Comparison of ENCODE assay signal across 11 mouse cellular contexts in genomic region chr10:34326701-34327100, GRCm38 (mm10). TPM values are rescaled to one million over a fixed set of nuclear protein-coding genes. Genes with fewer than 3 reads are reported as not detected.
DNase-seq lines count a peak whose midpoint lies in the region; ATAC-seq and TF ChIP-seq lines count a peak whose summit lies in the region.
"Had no signal": no experiment of that assay in that cellular context is flagged by ENCODE, and none has a peak within 500 bp of the region (broad histone marks: within the 10 kb centered on the region; RNA-seq: fewer than 3 reads in every experiment).

No protein-coding gene starts in this region.

- H3K27ac ChIP-seq in bone marrow, adult 2 months (ENCODE audit: control insufficient read depth, insufficient read depth, low read depth, low read length, poor library complexity): no peak overlapping the region
- H3K27ac ChIP-seq: intestine, embryonic 15.5 days; lung, embryonic 15.5 days had no signal

- WGBS in lung, adult 2 months: 20% methylated on average over 4 of the region's 4 CpGs
- 27% methylated on average over 4 of the region's 4 CpGs for WGBS in bone marrow, adult 2 months

- no peak overlapping the region for H3K4me3 ChIP-seq in lung, adult 2 months (replicated peaks; ENCODE audit: extremely low read depth, low read depth, low read length)
- H3K4me3 ChIP-seq in bone marrow, adult 2 months (replicated peaks; ENCODE audit: control insufficient read depth, low read depth, low read length): no peak overlapping the region
- H3K4me3 ChIP-seq: erythroblast, embryonic 14.5 days; intestine, embryonic 15.5 days; lung, embryonic 15.5 days had no signal

- ATAC-seq in cerebellum, adult (ENCODE audit: insufficient number of reproducible peaks, low FRiP score, low TSS enrichment): no peak
- ATAC-seq: intestine, embryonic 15.5 days had no signal

- peak; percentile 52; the same call in 1 of the 2 replicates for TF ChIP-seq CTCF in lung, adult 2 months (IDR thresholded peaks at IDR 0.05; ENCODE audit: insufficient read depth, low read length)
- peak; percentile 35; the same call in 1 of the 2 replicates for TF ChIP-seq CTCF in bone marrow, adult 2 months (IDR thresholded peaks at IDR 0.05; ENCODE audit: control insufficient read depth, insufficient read depth, low read length)

- no peak for TF ChIP-seq POLR2A in lung, adult 2 months (IDR thresholded peaks at IDR 0.05; ENCODE audit: borderline replicate concordance, extremely low read depth, low read depth, low read length)
- TF ChIP-seq POLR2A in bone marrow, adult 2 months (IDR thresholded peaks at IDR 0.05; ENCODE audit: borderline replicate concordance, control insufficient read depth, low read depth, low read length): no peak

- H3K4me1 ChIP-seq in lung, adult 2 months (ENCODE audit: control insufficient read depth, insufficient read depth, low read length): no peaks in the 10 kb centered on the region
- no peaks in the 10 kb centered on the region for H3K4me1 ChIP-seq in bone marrow, adult 2 months (ENCODE audit: control insufficient read depth, insufficient read depth, low read length)
- H3K4me1 ChIP-seq: intestine, embryonic 15.5 days; lung, embryonic 15.5 days had no signal

- intact Hi-C loops in left cerebral cortex, postnatal 10 days (cut with DNase I): loop anchor here (5.0 kb wide), 1 partner anchor 289 kb away; the partner anchor contains the start of gene Trappc3l

- DNase-seq in cerebellum, postnatal 14 days: peak; percentile 16 to 43
- no peak for DNase-seq in lung, adult 2 months
- no peak for DNase-seq in lung, postnatal 10 days
- DNase-seq in naive thymus-derived CD4-positive, alpha-beta T cell, adult 2 months (ENCODE audit: low read depth): peak; percentile 63
- no peak for DNase-seq in right cerebral cortex, adult 2 months (ENCODE audit: low spot score in 2 of 2)
- DNase-seq in left cerebral cortex, postnatal 10 days (ENCODE audit: extremely low spot score in 1 of 2, low spot score in 2 of 2): no peak

RNA-seq across cellular contexts. Expression of gene Tspyl4, which starts 29.5 kb away (rescaled TPM):
- 7.2 and 13.0 TPM in 2 replicates for polyA plus RNA-seq in lung, adult 2 months (2012; rRNA removed)
- 1.5 and 7.7 TPM in 2 replicates for polyA plus RNA-seq in bone marrow, adult 2 months (2011; ENCODE audit: insufficient read depth, insufficient read length, low replicate concordance, missing spikeins)
- 100 to 1,000 TPM; 335 to 337 TPM for total RNA-seq in left cerebral cortex, postnatal 10 days (2021)
- polyA plus RNA-seq: erythroblast, embryonic 14.5 days had no signal

RNA-seq across cellular contexts. Expression of gene Tspyl1, which starts 44.7 kb away (rescaled TPM):
- polyA plus RNA-seq in lung, adult 2 months (2012; rRNA removed): 26.3 and 33.6 TPM in 2 replicates
- polyA plus RNA-seq in bone marrow, adult 2 months (2011; ENCODE audit: insufficient read depth, insufficient read length, low replicate concordance, missing spikeins): 12.2 and 18.2 TPM in 2 replicates
- 100 to 1,000 TPM; 103 to 105 TPM for total RNA-seq in left cerebral cortex, postnatal 10 days (2021)

Comparison
In these comparisons a context has a peak if more than half of its experiments do, and no peak if none do; other contexts are left out.
1. DNase-seq: peak in cerebellum, postnatal 14 days (2 of 2) and naive thymus-derived CD4-positive, alpha-beta T cell, adult 2 months (single experiment); none in lung, adult 2 months (single experiment), lung, postnatal 10 days (single experiment), right cerebral cortex, adult 2 months (0 of 2) and left cerebral cortex, postnatal 10 days (0 of 2).